Mouse (Mus musculus) naive thymus-derived CD4-positive, alpha-beta T cell, adult 2 months (primary cell): ENCODE data around the gene Gng2.
A peak's percentile ranks its signal among the peaks of the same experiment; 100 is the strongest.

Experiments used
- DNase-seq: peaks from one replicate; pipeline ENCODE4 v3.0.0-alpha.2; 2011; ENCODE audit warnings: low read depth

Gene Gng2

DNA sequence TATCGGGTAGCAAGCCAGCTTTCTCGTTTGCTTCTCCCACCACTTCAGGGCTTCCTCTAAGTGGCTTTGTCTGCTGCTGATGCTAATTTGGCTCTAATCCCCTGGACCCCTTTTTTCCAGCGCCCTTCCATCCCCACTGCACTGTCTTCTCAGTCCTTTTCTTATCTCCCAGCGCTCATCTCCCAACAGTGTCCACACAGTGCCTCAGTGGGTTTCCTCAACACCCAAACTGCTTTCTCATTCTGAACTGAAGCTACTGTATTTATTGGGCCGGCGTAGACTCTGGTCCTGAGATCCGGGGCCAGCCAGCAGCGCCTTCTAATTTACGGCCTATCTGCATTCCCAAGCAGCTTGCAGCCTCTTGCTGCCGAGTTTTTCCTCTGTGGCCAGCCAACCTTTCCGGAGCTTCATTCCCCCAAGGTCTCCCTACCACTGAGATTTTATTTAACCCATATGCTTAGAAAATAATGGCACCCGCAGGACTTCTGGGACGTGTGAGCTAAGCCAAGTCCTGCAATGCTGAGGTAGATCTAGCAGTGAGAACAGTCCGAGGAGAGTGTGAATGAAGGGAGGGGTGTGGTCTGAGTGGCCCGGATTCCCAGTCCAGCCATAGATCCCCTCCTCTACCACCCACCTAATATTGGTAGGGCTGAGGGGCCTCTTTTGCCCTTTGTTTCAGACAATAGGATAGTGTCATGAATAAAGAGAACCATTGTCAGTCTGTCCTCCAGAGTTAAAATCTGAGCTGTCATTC, at the start of gene Gng2:
Gene Gng2, minus strand, starts transcription at position 357 of the 754 bp plus-strand sequence.
- DNase-seq: no peak

DNA sequence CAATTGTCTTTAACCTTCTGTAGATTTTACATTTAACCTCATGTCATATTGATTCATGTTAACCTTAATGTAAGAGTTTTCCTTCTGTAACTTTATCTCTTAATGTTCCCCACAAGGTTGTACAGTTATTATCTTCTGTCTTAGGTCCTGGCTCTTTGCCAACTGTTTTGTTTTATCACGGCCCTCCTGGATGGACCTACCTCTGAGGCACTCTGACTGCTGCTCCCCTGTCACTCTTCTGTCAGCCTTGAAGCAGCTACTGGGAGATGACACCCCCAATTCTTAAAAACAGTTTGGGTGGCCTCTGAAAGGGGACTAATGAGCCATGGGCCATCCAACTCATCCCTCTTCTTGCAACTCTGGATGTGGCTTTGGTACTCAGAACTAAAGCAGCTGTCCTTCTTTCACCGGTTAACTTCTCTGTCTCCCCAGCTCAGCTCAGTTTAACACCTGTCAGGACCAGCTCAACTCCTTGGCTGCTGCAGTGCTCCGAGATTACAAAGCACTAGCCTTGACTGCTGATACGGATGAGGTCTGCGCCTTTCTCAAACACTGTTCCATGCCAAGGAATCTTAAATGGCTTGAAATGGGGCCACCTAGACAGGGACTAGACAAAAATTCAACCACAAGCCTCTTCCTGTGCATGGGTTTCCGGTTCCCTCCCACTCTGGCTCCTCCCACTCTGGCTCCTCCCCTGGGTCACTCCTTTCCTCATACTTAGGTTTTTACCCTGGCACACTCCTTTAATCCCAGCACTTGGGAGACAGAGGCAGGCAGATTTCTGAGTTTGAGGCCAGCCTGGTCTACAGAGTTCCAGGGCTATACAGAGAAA, 47.7 kb upstream of the Gng2 start:
- DNase-seq: peak; percentile 89

GRCm38 (mm10) chr14:20023939-20024338, 46.5 kb upstream of the Gng2 start:
- no peak for DNase-seq

DNA sequence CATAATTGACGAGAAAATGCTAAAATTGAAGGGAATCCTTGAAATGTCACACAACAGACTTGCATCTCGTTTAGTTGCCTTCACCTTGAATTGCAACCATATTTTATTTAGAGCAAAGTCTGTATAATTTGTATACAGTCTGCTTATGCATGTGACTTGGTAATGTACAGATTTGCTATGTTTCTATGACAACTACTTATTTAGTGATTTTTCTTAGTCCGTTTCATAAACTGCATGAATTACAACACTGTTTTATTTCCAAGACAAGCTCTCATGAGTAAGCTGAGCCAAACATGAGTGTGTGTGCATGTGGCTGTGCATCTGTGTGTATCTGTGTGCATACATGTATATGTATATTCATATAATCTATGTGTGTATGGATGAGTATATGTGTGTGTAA, 42.1 kb upstream of the Gng2 start:
- DNase-seq: no peak

DNA sequence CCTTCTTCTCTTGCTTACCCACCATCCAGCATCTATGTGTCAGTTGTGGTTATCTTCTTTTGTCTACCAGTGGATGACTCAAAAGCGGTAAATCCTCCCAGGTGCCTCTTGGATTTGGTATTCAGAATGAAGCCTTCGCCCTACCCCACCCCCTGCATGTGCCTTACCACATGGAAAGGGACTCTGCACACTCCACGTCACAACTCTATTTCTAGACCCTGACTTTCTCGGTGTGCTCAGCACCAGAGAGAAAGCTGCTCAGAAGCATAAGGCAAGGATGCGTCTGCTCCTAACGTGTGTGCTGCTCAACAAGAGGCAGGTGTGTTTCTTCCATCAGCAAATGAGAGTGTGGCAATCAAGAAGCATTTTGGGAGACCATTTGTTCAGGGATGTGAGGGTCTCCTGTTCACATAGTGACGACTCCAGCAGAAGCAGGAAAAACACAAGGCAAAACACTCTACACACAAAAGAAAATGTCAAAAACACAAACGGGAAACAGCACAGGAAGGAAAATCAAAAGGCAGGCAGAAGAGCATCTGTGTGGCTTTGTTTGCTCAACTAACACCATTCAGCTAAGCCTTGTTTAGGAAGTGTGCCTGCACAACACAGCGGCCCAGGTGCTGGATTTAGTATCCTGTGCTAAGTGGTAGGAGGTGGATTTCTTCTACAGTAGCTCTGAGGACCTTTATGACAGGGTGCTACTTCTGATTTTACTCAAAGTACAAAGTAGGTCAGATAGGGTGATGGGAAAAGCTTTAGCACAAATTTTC, 35.3 kb upstream of the Gng2 start:
- DNase-seq: peak; percentile 45

GRCm38 (mm10) chr14:20007446-20007845, 30.0 kb upstream of the Gng2 start:
- no peak for DNase-seq

GRCm38 (mm10) chr14:20004777-20005289, 27.4 kb upstream of the Gng2 start:
- DNase-seq: no peak

- no peak for DNase-seq
These were observed 19.4 kb upstream of the Gng2 start for GRCm38 (mm10) chr14:19996853-19997252.

DNA sequence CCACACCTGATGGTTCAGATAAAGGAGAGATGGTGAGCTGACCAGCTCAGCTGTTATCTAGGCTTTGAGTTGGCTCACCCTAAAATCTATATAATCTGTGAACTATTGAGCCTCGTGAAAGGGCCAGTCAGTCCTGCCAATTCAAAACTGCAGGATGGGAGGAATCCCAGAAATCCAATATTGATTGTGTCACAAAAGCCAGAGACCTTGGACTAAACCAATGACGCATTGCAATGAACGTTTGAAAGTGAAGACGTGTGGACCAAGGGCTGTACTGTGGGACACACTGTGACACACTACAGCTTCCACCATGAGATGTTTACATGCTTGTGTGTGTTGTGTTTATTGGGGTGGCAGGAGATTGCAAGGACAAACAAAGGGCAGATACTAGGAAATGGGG, 18.5 kb upstream of the Gng2 start:
- no peak for DNase-seq

- peak; percentile 34 for DNase-seq
These were observed 16.6 kb upstream of the Gng2 start for GRCm38 (mm10) chr14:19994068-19994467.

- DNase-seq: peak; percentile 45
These were observed 16.1 kb upstream of the Gng2 start for GRCm38 (mm10) chr14:19993570-19993883.

- DNase-seq: no peak
These were observed 15.6 kb upstream of the Gng2 start for GRCm38 (mm10) chr14:19992873-19993569.

GRCm38 (mm10) chr14:19991861-19992260, 14.4 kb upstream of the Gng2 start:
- DNase-seq: no peak

GRCm38 (mm10) chr14:19990436-19990993, 13.1 kb upstream of the Gng2 start:
- DNase-seq: no peak

DNA sequence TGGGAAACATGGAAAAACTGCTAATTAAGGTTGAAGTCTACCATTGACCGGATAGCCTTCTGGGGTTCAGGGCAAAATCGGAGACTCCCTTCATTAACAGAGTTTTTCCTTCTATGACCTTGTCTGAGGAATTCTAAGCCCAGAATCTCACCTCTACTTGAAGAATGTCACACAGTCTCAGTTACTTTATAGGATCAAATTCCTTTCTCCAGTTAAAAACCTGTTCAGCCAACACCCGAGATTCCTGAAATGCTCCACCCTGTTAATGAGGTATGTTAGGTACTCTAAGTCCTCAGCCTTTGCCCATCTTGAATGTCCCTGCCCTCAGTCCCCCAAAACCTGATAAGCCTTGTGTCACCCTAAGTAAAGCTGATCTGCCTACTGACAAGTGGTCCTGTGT, 11.0 kb upstream of the Gng2 start:
- no peak for DNase-seq

DNA sequence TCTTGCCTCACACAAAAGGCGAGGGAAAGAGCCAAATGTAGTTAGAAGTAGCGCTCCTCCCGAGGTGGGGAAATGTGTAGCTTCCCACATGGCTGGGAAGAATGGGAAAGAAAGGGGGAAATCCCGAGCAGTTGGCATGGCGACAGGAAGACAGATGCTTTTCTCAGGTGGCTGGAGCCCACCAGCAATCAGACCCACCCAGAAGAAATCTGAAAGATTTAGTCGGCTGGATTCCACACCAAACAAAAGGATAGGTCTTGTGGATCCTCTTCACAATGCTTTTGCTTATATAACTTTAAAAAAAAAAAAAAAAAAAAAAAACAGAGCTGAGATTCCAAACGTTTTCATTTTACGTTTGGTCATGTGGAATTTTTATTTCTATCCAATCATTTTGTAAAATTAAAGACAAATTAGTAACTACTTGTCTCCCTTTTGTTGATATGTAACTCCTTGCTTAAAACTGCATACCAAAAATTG, 10.0 kb upstream of the Gng2 start:
- DNase-seq: no peak

- peak; percentile 76 for DNase-seq
These were observed 9.4 kb upstream of the Gng2 start for GRCm38 (mm10) chr14:19986614-19987357.

GRCm38 (mm10) chr14:19985912-19986613, 8.6 kb upstream of the Gng2 start:
- DNase-seq: no peak

- peak; percentile 83 for DNase-seq
These were observed 7.9 kb upstream of the Gng2 start for GRCm38 (mm10) chr14:19985107-19985911.
